Mouse (Mus musculus): ENCODE results near the gene Jak1. TPM values are rescaled to one million over a fixed set of nuclear protein-coding genes. Genes with fewer than 3 reads are reported as not detected.

The Jak1 gene
- polyA plus RNA-seq, 1 experiment: 33.5 TPM

DNA sequence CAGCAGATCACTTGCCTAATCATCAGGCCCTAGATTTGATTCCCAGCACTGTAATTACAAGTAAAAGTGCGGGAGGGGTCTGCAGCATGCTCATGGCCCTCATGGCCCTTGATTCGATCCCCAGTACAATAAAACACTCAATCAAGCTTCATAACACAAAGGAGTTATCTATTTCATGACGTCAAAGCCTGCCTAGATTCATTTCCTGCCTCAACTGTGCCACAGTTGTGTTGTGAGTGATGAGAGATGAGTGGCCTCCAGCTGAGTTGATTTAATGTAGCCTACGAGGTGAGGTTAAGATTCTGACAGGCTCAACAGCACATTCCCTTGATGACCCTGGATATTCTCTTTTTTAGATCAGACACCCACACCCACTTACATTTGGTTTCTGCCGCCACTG lies 86.0 kb downstream of the Jak1 start:
- peaks cover 12% of the 10 kb centered on the region for H3K36me3 ChIP-seq (ENCODE audit: control insufficient read depth, insufficient read depth)
- TF ChIP-seq CEBPB (IDR thresholded peaks at IDR 0.05; ENCODE audit: insufficient read depth, poor library complexity, severe bottlenecking) (no peak), TCF3 (IDR thresholded peaks at IDR 0.05; ENCODE audit: insufficient read length, low read depth) (no peak), TCF12 (IDR thresholded peaks at IDR 0.05; ENCODE audit: insufficient read depth, poor library complexity, severe bottlenecking) (no peak), REST (IDR thresholded peaks at IDR 0.05; ENCODE audit: insufficient read depth, insufficient read length) (no peak), MYOD1 (IDR thresholded peaks at IDR 0.05; ENCODE audit: control insufficient read depth in 1 of 3, insufficient read length in 2 of 3, low read depth in 2 of 3) (no peak), MYOG (IDR thresholded peaks at IDR 0.05; ENCODE audit: control insufficient read depth in 1 of 3, insufficient read depth in 1 of 3, insufficient read length in 2 of 3, low read depth in 2 of 3) (no peak), E2F4 (IDR thresholded peaks at IDR 0.05; ENCODE audit: insufficient read depth) (no peak), POLR2A (IDR thresholded peaks at IDR 0.05; ENCODE audit: insufficient read length, low read depth) (no peak), SRF (IDR thresholded peaks at IDR 0.05; ENCODE audit: control insufficient read depth, insufficient read length, low read depth) (no peak), POLR2AphosphoS2 (IDR thresholded peaks at IDR 0.05; ENCODE audit: insufficient read length, low read depth) (no peak), USF1 (IDR thresholded peaks at IDR 0.05; ENCODE audit: low read depth) (no peak), MAX (IDR thresholded peaks at IDR 0.05; ENCODE audit: low read depth) (no peak)

DNA sequence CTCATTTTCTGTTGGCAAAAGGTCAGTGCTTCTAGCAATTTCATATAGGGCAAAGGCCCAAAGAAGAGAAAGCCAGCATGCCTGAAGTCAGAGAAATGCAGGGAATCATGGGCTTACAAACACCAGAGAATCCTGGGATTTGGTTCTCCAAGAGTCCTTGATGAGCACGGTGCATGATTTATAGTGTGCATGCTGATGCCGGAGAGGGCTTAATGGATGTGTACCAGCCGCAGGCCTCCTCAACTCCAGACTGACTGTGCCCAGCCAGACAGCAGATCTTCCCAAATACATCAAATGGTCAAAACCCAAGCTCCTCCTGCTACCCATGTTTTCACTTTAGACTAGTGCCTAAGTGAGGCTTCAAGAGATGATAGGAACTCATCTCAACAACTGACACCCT lies 87.3 kb downstream of the Jak1 start:
- H3K79me2 ChIP-seq (ENCODE audit: control insufficient read depth, insufficient read depth): no peaks in the 10 kb centered on the region
- no peak overlapping the region for H3K4me3 ChIP-seq
- no peak for TF ChIP-seq TCF3 (IDR thresholded peaks at IDR 0.05; ENCODE audit: insufficient read length, low read depth)
- TF ChIP-seq MYOD1 (IDR thresholded peaks at IDR 0.05; ENCODE audit: control insufficient read depth in 1 of 3, insufficient read length in 2 of 3, low read depth in 2 of 3): no peak
- TF ChIP-seq USF1 (IDR thresholded peaks at IDR 0.05; ENCODE audit: low read depth): no peak
- no peak for TF ChIP-seq REST (IDR thresholded peaks at IDR 0.05; ENCODE audit: insufficient read depth, insufficient read length)
- no peak for TF ChIP-seq MYOG (IDR thresholded peaks at IDR 0.05; ENCODE audit: control insufficient read depth in 1 of 3, insufficient read depth in 1 of 3, insufficient read length in 2 of 3, low read depth in 2 of 3)
- no peak for TF ChIP-seq POLR2A (IDR thresholded peaks at IDR 0.05; ENCODE audit: insufficient read length, low read depth)
- TF ChIP-seq SRF (IDR thresholded peaks at IDR 0.05; ENCODE audit: control insufficient read depth, insufficient read length, low read depth): no peak
- no peak for TF ChIP-seq TCF12 (IDR thresholded peaks at IDR 0.05; ENCODE audit: insufficient read depth, poor library complexity, severe bottlenecking)
- no peak for TF ChIP-seq MAX (IDR thresholded peaks at IDR 0.05; ENCODE audit: low read depth)
- TF ChIP-seq CEBPB (IDR thresholded peaks at IDR 0.05; ENCODE audit: insufficient read depth, poor library complexity, severe bottlenecking): no peak
- TF ChIP-seq POLR2AphosphoS2 (IDR thresholded peaks at IDR 0.05; ENCODE audit: insufficient read length, low read depth): no peak
- no peak for TF ChIP-seq E2F4 (IDR thresholded peaks at IDR 0.05; ENCODE audit: insufficient read depth)
- peaks cover 10% of the 10 kb centered on the region for H3K36me3 ChIP-seq (ENCODE audit: control insufficient read depth, insufficient read depth)
- no peak overlapping the region for H3K4me2 ChIP-seq (ENCODE audit: low read depth)
- no peak overlapping the region for H3ac ChIP-seq (ENCODE audit: control insufficient read depth, insufficient read length)
- H3K27me3 ChIP-seq (ENCODE audit: control insufficient read depth, insufficient read depth, insufficient read length): no peaks in the 10 kb centered on the region

More for the DNA sequence above, 86.0 kb downstream of the Jak1 start:
- H3K27me3 ChIP-seq (ENCODE audit: control insufficient read depth, insufficient read depth, insufficient read length): no peaks in the 10 kb centered on the region
- H3K4me2 ChIP-seq (ENCODE audit: low read depth): no peak overlapping the region
- H3ac ChIP-seq (ENCODE audit: control insufficient read depth, insufficient read length): no peak overlapping the region
- H3K4me3 ChIP-seq: no peak overlapping the region
- H3K79me2 ChIP-seq (ENCODE audit: control insufficient read depth, insufficient read depth): no peaks in the 10 kb centered on the region

DNA sequence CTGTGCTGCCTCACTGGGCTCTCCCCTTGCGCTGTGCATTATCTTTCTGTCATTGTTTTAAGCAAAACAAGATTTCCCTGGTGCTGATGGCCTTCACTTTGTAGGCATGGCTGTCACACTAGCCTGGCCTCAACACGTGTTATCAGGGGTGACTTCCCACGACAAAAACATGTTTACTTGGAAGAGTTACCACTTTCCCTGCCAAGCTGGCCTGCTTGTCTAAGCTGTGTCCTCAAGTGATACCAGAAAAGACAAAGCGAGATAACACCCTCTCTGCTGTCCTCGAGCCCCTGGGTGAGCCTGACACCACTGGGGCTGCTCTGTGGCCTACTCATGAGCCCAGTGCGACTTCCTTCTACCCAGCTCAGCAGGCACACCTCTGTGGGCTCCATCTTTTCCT lies 89.0 kb downstream of the Jak1 start:
- Histone ChIP-seq H3K79me2 (ENCODE audit: control insufficient read depth, insufficient read depth) (no peaks in the 10 kb centered on the region), H3K4me3 (no peak overlapping the region), H3ac (ENCODE audit: control insufficient read depth, insufficient read length) (no peak overlapping the region), H3K36me3 (ENCODE audit: control insufficient read depth, insufficient read depth) (peaks cover 9% of the 10 kb centered on the region), H3K27me3 (ENCODE audit: control insufficient read depth, insufficient read depth, insufficient read length) (no peaks in the 10 kb centered on the region), H3K4me2 (ENCODE audit: low read depth) (no peak overlapping the region)
- TF ChIP-seq CEBPB (IDR thresholded peaks at IDR 0.05; ENCODE audit: insufficient read depth, poor library complexity, severe bottlenecking): no peak
- no peak for TF ChIP-seq TCF3 (IDR thresholded peaks at IDR 0.05; ENCODE audit: insufficient read length, low read depth)
- TF ChIP-seq POLR2A (IDR thresholded peaks at IDR 0.05; ENCODE audit: insufficient read length, low read depth): no peak
- no peak for TF ChIP-seq REST (IDR thresholded peaks at IDR 0.05; ENCODE audit: insufficient read depth, insufficient read length)
- no peak for TF ChIP-seq TCF12 (IDR thresholded peaks at IDR 0.05; ENCODE audit: insufficient read depth, poor library complexity, severe bottlenecking)
- no peak for TF ChIP-seq SRF (IDR thresholded peaks at IDR 0.05; ENCODE audit: control insufficient read depth, insufficient read length, low read depth)
- no peak for TF ChIP-seq MYOG (IDR thresholded peaks at IDR 0.05; ENCODE audit: control insufficient read depth in 1 of 3, insufficient read depth in 1 of 3, insufficient read length in 2 of 3, low read depth in 2 of 3)
- TF ChIP-seq POLR2AphosphoS2 (IDR thresholded peaks at IDR 0.05; ENCODE audit: insufficient read length, low read depth): no peak
- no peak for TF ChIP-seq MAX (IDR thresholded peaks at IDR 0.05; ENCODE audit: low read depth)
- TF ChIP-seq USF1 (IDR thresholded peaks at IDR 0.05; ENCODE audit: low read depth): no peak
- no peak for TF ChIP-seq MYOD1 (IDR thresholded peaks at IDR 0.05; ENCODE audit: control insufficient read depth in 1 of 3, insufficient read length in 2 of 3, low read depth in 2 of 3)
- no peak for TF ChIP-seq E2F4 (IDR thresholded peaks at IDR 0.05; ENCODE audit: insufficient read depth)

DNA sequence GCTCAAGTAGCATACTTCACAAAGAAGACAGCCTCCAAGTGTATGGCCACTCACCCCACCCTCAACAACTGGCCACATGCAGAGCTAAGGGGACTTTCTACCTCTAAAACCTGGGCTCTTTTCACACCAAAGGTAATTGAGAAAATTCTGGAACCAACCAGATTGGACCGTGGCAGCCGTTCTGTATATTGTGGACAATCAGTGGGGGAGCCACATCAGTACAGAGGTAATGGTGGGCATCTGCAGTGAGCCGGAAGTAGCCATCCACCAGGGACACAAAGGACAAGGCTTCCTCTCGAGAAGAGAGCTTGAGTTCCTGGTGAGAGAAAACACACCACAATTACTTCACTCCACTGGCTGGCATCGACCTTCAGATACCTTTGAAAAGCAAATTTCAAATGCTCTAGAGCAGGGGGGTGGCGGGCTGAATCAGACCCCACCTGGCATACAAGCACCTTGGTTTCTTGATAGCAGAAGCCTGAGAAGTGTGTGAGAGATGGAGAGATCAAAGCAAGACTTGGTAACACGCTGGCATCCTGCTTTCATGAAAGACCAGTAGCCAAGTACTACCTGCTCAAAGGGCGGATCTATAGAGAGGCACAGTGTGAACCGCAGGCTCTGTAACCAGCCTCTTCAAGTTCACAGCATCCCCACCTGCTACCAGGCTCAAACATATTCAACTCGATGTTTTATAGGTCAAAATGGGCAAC lies 90.0 kb downstream of the Jak1 start:
- no peak overlapping the region for H3K4me2 ChIP-seq (ENCODE audit: low read depth)
- H3K36me3 ChIP-seq (ENCODE audit: control insufficient read depth, insufficient read depth): peaks cover 19% of the 10 kb centered on the region
- H3K4me3 ChIP-seq: no peak overlapping the region
- TF ChIP-seq POLR2A (IDR thresholded peaks at IDR 0.05; ENCODE audit: insufficient read length, low read depth) (no peak), MAX (IDR thresholded peaks at IDR 0.05; ENCODE audit: low read depth) (no peak), MYOG (IDR thresholded peaks at IDR 0.05; ENCODE audit: control insufficient read depth in 1 of 3, insufficient read depth in 1 of 3, insufficient read length in 2 of 3, low read depth in 2 of 3) (no peak), POLR2AphosphoS2 (IDR thresholded peaks at IDR 0.05; ENCODE audit: insufficient read length, low read depth) (no peak), SRF (IDR thresholded peaks at IDR 0.05; ENCODE audit: control insufficient read depth, insufficient read length, low read depth) (no peak), USF1 (IDR thresholded peaks at IDR 0.05; ENCODE audit: low read depth) (no peak), TCF12 (IDR thresholded peaks at IDR 0.05; ENCODE audit: insufficient read depth, poor library complexity, severe bottlenecking) (no peak), TCF3 (IDR thresholded peaks at IDR 0.05; ENCODE audit: insufficient read length, low read depth) (no peak), MYOD1 (IDR thresholded peaks at IDR 0.05; ENCODE audit: control insufficient read depth in 1 of 3, insufficient read length in 2 of 3, low read depth in 2 of 3) (no peak), E2F4 (IDR thresholded peaks at IDR 0.05; ENCODE audit: insufficient read depth) (no peak), REST (IDR thresholded peaks at IDR 0.05; ENCODE audit: insufficient read depth, insufficient read length) (no peak), CEBPB (IDR thresholded peaks at IDR 0.05; ENCODE audit: insufficient read depth, poor library complexity, severe bottlenecking) (no peak)
- no peak overlapping the region for H3ac ChIP-seq (ENCODE audit: control insufficient read depth, insufficient read length)
- no peaks in the 10 kb centered on the region for H3K79me2 ChIP-seq (ENCODE audit: control insufficient read depth, insufficient read depth)
- H3K27me3 ChIP-seq (ENCODE audit: control insufficient read depth, insufficient read depth, insufficient read length): no peaks in the 10 kb centered on the region
